Mouse (Mus musculus) cerebellum, adult 2 months (tissue): Measurements from ENCODE around the gene Treml4. TPM values are rescaled to one million over a fixed set of nuclear protein-coding genes. Genes with fewer than 3 reads are reported as not detected.
"Not testable (repeated sequence)": the region's sequence is repeated elsewhere in the genome, so short reads cannot be mapped to it uniquely, and the experiment has no call there.

ENCODE experiments used
- DNase-seq, 2 experiments: peaks; one replicate each; pipeline ENCODE4 v3.0.0; 2021
- H3K27ac ChIP-seq: fragments of 200-500 bp; 2 replicates; pipeline ENCODE4 v1.5.1; 2012; ENCODE audit warnings: low read length, control low read depth, inconsistent platforms; ENCODE audit not compliant: insufficient read depth
- H3K27me3 ChIP-seq: fragments of 200-500 bp; 2 replicates; pipeline ENCODE4 v1.6.1; 2012; ENCODE audit warnings: inconsistent platforms, mild to moderate bottlenecking, low read length, moderate library complexity; ENCODE audit not compliant: control insufficient read depth, insufficient read depth
- H3K4me1 ChIP-seq: fragments of 200-500 bp; 2 replicates; pipeline ENCODE4 v1.6.1; 2011; ENCODE audit warnings: low read length; ENCODE audit not compliant: control insufficient read depth, insufficient read depth
- H3K4me3 ChIP-seq: fragments of 200-500 bp; replicated peaks from 2 replicates; pipeline ENCODE3; 2011; ENCODE audit warnings: mild to moderate bottlenecking, low read depth, low read length, control low read depth; ENCODE audit not compliant: insufficient read depth
- CTCF ChIP-seq: fragments of 200-500 bp; IDR thresholded peaks from 2 replicates; pipeline ENCODE4 v1.5.1; 2011; ENCODE audit warnings: low read depth, mild to moderate bottlenecking, control low read depth, low read length, moderate library complexity, borderline replicate concordance; ENCODE audit not compliant: insufficient read depth
- POLR2A ChIP-seq: fragments of 200-500 bp; IDR thresholded peaks from 2 replicates; pipeline ENCODE4 v1.6.1; 2011; ENCODE audit warnings: low read length, control low read depth, borderline replicate concordance; ENCODE audit not compliant: insufficient read depth
- WGBS: fragments of 180-500 bp; shearing (Covaris S2); methylation state at CpG from one replicate; pipeline ENCODE4 v1.1.7; 2018; 5-methylcytosine and 5-hydroxymethylcytosine counted together
- polyA plus RNA-seq: library from polyadenylated mRNA; depleted of rRNA; stranded (reverse); fragments of >200 nt; gene quantifications from 2 replicates; pipeline ENCODE4 v1.2.3, GENCODE M21; 2012

The Treml4 gene
- polyA plus RNA-seq, 1 experiment: 0.21 TPM

DNA sequence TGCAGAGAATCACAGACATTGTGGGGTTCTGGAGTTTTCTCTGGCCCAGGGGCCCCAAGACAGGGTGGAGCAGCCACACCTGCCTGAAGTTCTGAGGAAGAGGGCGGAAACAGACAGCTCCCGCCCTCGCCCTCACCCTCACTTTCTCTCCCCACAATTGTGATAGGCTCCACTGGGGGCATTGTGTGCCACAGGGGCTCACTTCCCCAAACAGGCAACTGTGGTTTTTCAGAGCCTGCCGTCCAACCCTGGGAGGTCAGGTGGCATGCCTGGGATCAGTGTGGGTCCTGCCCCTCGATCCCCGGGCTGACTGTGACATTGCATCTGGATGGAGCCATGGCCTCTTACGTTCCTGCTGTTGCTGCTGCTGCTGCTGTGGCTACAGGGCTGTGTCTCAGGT lies 36.1 kb downstream of the Treml4 start:
- H3K4me1 ChIP-seq: no peaks in the 10 kb centered on the region
- TF ChIP-seq CTCF (no peak), POLR2A (no peak)
- no peak overlapping the region for H3K27ac ChIP-seq
- H3K4me3 ChIP-seq: no peak overlapping the region
- H3K27me3 ChIP-seq: no peaks in the 10 kb centered on the region
- WGBS: 73% methylated on average over 7 of the region's 7 CpGs
- no peak for DNase-seq

DNA sequence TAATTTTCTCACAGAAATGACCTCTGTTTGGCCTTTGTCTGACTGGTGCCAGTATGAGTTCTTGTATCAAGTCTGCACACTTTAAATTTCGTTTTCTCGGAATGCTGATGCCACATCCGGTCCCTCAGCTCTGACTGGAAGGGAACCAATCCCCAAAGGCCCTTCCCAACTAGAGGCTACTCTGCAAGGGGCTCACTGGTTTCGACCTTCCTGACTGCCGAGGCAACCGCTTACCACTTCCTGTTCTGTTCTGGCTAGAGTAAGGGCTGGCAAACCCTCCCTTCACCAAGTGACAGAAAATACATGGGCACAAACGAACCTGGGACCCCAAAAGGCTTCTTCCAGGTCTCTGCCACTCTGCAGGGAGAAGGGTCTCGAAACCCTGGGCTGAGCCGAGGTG lies 36.8 kb downstream of the Treml4 start:
- 73% methylated on average over 9 of the region's 9 CpGs for WGBS
- TF ChIP-seq POLR2A: no peak
- TF ChIP-seq CTCF: no peak
- Histone ChIP-seq H3K27me3 (no peaks in the 10 kb centered on the region), H3K4me3 (no peak overlapping the region), H3K27ac (no peak overlapping the region), H3K4me1 (no peaks in the 10 kb centered on the region)
- no peak for DNase-seq

DNA sequence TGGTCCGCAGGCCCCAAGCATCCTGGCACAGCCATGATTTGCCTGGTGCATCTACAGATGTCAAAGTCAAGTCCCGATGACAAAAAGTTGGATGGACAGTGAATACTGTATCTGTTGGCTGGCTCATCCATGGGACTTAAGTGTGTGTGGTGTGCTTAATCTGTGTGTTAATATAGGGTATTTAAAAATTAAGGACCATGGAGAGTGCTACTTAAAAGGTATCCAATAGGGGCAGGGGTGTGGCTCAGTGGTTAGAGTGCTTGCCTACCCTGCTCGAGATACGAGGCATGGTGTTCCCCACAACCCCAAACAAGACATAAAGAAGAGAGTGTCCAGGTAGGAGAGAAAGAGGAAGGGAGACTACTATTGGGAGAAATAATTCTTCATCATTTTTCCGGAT lies 37.7 kb downstream of the Treml4 start:
- DNase-seq: no peak

DNA sequence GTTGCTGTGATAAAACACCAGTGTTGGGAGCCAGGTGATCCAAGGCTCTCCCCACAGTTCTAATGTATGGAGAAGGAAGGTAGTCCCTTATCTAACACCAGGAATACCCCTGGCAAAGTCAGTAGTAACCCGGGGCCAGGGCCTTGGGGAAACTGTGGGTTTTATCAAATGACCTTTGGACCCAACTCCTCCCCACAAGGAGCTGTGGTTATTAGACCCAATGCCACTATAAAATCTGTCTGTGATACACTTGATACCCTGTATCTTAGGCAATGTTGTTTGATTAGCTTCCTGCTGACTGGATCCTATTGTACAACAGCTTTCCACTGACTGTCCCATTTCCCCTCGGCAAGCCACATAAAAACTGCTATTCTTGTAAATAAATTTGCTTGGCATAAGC lies 48.0 kb downstream of the Treml4 start:
- TF ChIP-seq CTCF: no peak
- no peak for TF ChIP-seq POLR2A
- no peak for DNase-seq
- Histone ChIP-seq H3K4me3 (no peak overlapping the region), H3K4me1 (no peaks in the 10 kb centered on the region), H3K27ac (no peak overlapping the region), H3K27me3 (no peaks in the 10 kb centered on the region)
- WGBS: 74% methylated on average over 2 of the region's 2 CpGs

More for the DNA sequence above, 37.7 kb downstream of the Treml4 start:
- Histone ChIP-seq H3K4me3 (no peak overlapping the region), H3K4me1 (no peaks in the 10 kb centered on the region), H3K27me3 (no peaks in the 10 kb centered on the region), H3K27ac (no peak overlapping the region)
- TF ChIP-seq POLR2A (no peak), CTCF (no peak)
- WGBS: 85% methylated on average over 5 of the region's 5 CpGs

DNA sequence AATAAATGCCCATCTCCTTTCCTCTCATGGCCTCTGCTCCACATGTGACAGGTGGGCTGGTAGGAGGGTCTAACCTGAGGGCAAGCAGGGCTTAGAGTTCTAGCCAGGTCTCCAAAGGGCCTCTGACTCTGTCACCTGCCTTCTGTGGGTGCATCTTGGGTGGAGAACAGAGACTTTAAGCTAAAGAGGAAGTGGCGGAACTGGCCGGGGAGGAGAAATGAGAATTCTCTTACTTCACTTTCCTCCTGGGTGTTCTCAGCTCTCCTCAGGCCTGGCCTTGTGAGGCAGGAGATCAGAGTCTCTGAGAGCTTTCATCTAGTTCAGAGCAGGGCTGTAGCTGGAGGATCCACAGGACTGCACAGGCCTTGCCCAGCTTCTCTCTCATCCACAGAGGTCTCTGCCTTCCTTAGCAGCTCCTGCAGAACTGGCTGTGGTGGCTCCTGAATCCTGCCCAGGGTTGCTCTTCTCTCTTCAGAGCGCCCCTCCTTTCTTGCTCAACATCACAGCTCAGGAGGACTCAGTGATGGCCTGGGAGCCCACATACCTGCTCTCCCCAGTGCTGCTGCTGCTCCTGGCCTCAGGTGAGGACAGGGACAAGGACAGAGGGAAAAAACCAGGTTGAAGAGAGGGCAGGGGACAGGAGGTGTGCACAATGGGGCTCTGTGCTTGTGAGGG lies 51.9 kb downstream of the Treml4 start, which contains the start of gene B430306N03Rik:
Gene B430306N03Rik (plus strand): TSS at position 237 of the 675 bp plus-strand sequence.
- not testable (repeated sequence) for H3K27ac ChIP-seq, H3K4me1 ChIP-seq, H3K27me3 ChIP-seq, H3K4me3 ChIP-seq, DNase-seq
- WGBS: 86% methylated on average over 3 of the region's 3 CpGs

DNA sequence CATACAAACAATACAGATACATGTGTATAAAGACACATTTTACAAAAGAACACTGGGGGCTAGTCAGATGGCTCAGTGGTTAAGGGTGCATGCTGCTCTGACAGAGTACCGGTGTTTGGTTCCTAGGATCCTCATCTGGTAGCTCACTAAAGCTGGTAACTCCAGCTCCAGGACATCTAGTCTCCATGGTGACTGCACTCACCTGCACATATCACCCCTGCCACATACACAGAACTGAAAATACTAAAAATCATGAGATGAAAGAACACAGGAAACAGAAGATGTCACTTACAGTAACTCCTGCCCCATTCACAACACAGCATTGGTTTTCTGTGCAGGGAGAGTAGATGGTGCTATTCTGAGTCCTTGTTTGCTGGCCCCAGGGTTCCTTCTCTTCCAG lies 54.6 kb downstream of the Treml4 start:
- 97% methylated on average over 1 of the region's 1 CpGs for WGBS
- Histone ChIP-seq H3K4me1 (no peaks in the 10 kb centered on the region), H3K27ac (no peak overlapping the region), H3K27me3 (no peaks in the 10 kb centered on the region), H3K4me3 (no peak overlapping the region)
- no peak for DNase-seq
- TF ChIP-seq CTCF (no peak), POLR2A (no peak)

DNA sequence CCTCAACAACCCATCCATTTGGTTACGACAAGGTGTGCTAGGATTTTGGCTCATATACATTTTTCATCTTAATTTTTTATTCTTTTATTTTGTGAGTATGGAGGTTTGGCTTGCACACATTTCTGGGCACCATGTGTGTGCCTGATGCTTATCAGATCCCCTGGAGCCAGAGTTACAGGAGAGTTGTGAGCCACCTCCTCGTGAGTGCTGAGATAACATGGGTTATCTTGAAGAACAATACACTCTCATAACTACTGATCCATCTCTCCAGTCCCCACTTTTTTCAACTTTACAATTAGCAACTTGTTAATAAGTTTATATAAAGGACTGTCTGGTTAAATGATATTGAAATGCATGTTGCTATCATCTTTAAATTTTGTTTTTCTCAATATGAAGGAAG lies 57.2 kb downstream of the Treml4 start:
- H3K4me3 ChIP-seq: no peak overlapping the region
- no peaks in the 10 kb centered on the region for H3K27me3 ChIP-seq
- no peaks in the 10 kb centered on the region for H3K4me1 ChIP-seq
- no peak overlapping the region for H3K27ac ChIP-seq
- DNase-seq: no peak
- TF ChIP-seq CTCF (no peak), POLR2A (no peak)
- 82% methylated on average over 2 of the region's 2 CpGs for WGBS

DNA sequence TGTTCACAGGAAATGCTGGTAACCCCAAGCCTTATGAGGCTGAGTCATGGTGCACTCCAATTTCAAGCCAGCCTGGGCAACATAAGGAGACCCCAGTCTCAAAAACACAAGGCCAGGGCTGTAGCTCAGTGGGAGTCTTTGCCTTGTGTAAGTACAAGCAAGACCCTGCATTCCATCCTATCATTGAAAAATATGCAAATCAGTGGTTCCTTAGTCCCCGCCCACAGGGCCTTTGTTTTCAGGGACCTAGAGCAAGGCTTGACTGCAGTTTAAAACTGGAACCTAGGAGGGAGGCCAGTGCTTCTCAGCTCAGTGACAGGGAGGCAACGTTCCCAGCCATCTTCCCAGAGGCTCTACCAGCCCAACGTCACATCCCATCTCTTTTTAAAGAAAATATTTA lies 59.1 kb downstream of the Treml4 start:
- no peak for DNase-seq
- TF ChIP-seq CTCF: no peak
- TF ChIP-seq POLR2A: no peak
- no peaks in the 10 kb centered on the region for H3K27me3 ChIP-seq
- no peak overlapping the region for H3K27ac ChIP-seq
- no peak overlapping the region for H3K4me3 ChIP-seq
- H3K4me1 ChIP-seq: no peaks in the 10 kb centered on the region
- WGBS: 54% methylated on average over 3 of the region's 3 CpGs
